Mouse (Mus musculus): Measurements from ENCODE around the gene Fezf2.

GRCm38 (mm10) chr14:12300677-12301076 is 47.3 kb downstream of the Fezf2 start:
- TF ChIP-seq POLR2A (IDR thresholded peaks at IDR 0.05; ENCODE audit: borderline replicate concordance, low read depth, low read length): no peak
- TF ChIP-seq CTCF (IDR thresholded peaks at IDR 0.05; ENCODE audit: low read depth, low read length): no peak
